Mouse (Mus musculus): ENCODE results near the gene Txndc5. TPM values are rescaled to one million over a fixed set of nuclear protein-coding genes. Genes with fewer than 3 reads are reported as not detected.

The Txndc5 gene
- polyA plus RNA-seq, 1 experiment from 2014 or later: 207 TPM

- peak overlapping the region; percentile 33 for H3K4me2 ChIP-seq (ENCODE audit: low read length)
Measured at GRCm38 (mm10) chr13:38525261-38525660, 3.4 kb downstream of the Txndc5 start.

GRCm38 (mm10) chr13:38523231-38523630 is 5.4 kb downstream of the Txndc5 start:
- Histone ChIP-seq H3K4me2 (ENCODE audit: low read length) (no peak overlapping the region), H3K27me3 (ENCODE audit: control insufficient read depth, insufficient read depth, low read length) (no peaks in the 10 kb centered on the region), H3K27ac (replicated peaks in 1 of 2; ENCODE audit: control insufficient read depth in 1 of 2, insufficient read depth in 1 of 2, low read depth in 2 of 2, low read length in 2 of 2) (no peak overlapping the region), H3K9ac (ENCODE audit: low read length) (no peak overlapping the region), H3K36me3 (ENCODE audit: control insufficient read depth, insufficient read depth, low read length) (peaks cover 56% of the 10 kb centered on the region), H3K4me3 (ENCODE audit: control insufficient read depth in 1 of 2, insufficient read depth in 1 of 2, low read depth in 1 of 2, low read length in 2 of 2) (no peak overlapping the region), H3K9me3 (ENCODE audit: control insufficient read depth, low read length) (no peaks in the 10 kb centered on the region), H3K4me1 (ENCODE audit: control insufficient read depth in 2 of 2, insufficient read depth in 2 of 2, low read length in 2 of 2) (peaks cover 5 to 26% of the 10 kb centered on the region in 2 experiments)
- WGBS: 88% methylated on average over 11 of the region's 11 CpGs
- ATAC-seq (ENCODE audit: insufficient number of reproducible peaks, insufficient read depth, low FRiP score, low read depth): no peak

More at GRCm38 (mm10) chr13:38525261-38525660, 3.4 kb downstream of the Txndc5 start:
- WGBS: 72% methylated on average over 3 of the region's 3 CpGs
- H3K27me3 ChIP-seq (ENCODE audit: control insufficient read depth, insufficient read depth, low read length): no peaks in the 10 kb centered on the region
- no peak overlapping the region for H3K27ac ChIP-seq (replicated peaks in 1 of 2; ENCODE audit: control insufficient read depth in 1 of 2, insufficient read depth in 1 of 2, low read depth in 2 of 2, low read length in 2 of 2)
- H3K36me3 ChIP-seq (ENCODE audit: control insufficient read depth, insufficient read depth, low read length): peaks cover 36% of the 10 kb centered on the region
- no peak overlapping the region for H3K9ac ChIP-seq (ENCODE audit: low read length)
- peaks cover 10 to 32% of the 10 kb centered on the region in 2 experiments for H3K4me1 ChIP-seq (ENCODE audit: control insufficient read depth in 2 of 2, insufficient read depth in 2 of 2, low read length in 2 of 2)
- no peaks in the 10 kb centered on the region for H3K9me3 ChIP-seq (ENCODE audit: control insufficient read depth, low read length)
- no peak for ATAC-seq (ENCODE audit: insufficient number of reproducible peaks, insufficient read depth, low FRiP score, low read depth)
- H3K4me3 ChIP-seq (ENCODE audit: control insufficient read depth in 1 of 2, insufficient read depth in 1 of 2, low read depth in 1 of 2, low read length in 2 of 2): no peak overlapping the region

DNA sequence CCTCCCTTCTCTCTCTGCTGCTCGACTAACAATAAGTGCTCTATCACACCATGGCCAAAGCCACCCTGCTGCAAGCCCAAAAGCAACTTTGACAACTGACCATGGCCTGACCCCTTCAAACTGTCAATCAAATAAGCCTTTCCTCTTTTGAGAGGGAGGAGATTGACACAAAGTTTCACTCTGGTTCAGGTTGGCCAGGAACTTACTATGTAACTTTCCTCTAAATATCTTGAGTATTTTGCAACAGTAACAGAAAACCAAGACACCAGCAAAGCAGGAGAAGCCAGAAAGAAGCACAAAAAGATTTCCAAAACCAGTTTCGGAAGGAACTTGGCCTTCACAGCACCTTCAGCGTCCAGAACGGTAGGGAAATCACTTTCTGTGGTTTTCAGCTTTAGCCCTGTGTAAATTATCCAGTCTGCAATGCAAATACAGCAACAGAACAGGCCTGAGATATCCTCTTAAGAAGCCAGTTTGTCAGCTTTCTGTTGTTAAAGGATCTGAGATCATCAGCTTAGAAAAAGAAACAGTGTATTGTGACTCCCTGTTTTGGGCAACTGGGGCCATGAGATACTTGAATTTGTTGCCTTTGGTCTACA is 6.5 kb downstream of the Txndc5 start:
- H3K9ac ChIP-seq (ENCODE audit: low read length): no peak overlapping the region
- H3K4me2 ChIP-seq (ENCODE audit: low read length): no peak overlapping the region
- H3K9me3 ChIP-seq (ENCODE audit: control insufficient read depth, low read length): no peaks in the 10 kb centered on the region
- 63% methylated on average over 4 of the region's 4 CpGs for WGBS
- H3K27ac ChIP-seq (replicated peaks in 1 of 2; ENCODE audit: control insufficient read depth in 1 of 2, insufficient read depth in 1 of 2, low read depth in 2 of 2, low read length in 2 of 2): no peak overlapping the region
- H3K36me3 ChIP-seq (ENCODE audit: control insufficient read depth, insufficient read depth, low read length): peaks cover 66% of the 10 kb centered on the region
- ATAC-seq (ENCODE audit: insufficient number of reproducible peaks, insufficient read depth, low FRiP score, low read depth): no peak
- no peak overlapping the region for H3K4me3 ChIP-seq (ENCODE audit: control insufficient read depth in 1 of 2, insufficient read depth in 1 of 2, low read depth in 1 of 2, low read length in 2 of 2)
- no peaks in the 10 kb centered on the region for H3K27me3 ChIP-seq (ENCODE audit: control insufficient read depth, insufficient read depth, low read length)
- H3K4me1 ChIP-seq (ENCODE audit: control insufficient read depth in 2 of 2, insufficient read depth in 2 of 2, low read length in 2 of 2): peaks cover 5 to 26% of the 10 kb centered on the region in 2 experiments

DNA sequence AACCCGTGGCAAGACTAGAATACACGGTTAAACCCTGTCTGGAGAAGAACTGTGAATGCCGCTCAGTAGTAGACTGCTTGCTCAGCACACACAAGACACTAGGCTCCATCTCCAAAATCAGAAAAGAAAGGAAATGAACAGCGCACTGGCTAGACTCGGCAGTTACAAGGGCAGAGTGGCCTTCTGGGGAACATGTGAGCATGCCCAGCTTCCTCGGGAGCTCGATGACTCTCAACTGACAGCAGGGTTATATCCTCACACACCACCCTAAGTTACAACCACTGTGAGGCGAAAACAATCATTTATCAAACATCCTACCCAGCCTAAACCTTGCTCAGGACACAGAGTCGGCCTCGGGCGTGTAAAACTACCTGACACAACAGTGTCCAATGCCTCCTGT is 8.3 kb downstream of the Txndc5 start:
- no peaks in the 10 kb centered on the region for H3K9me3 ChIP-seq (ENCODE audit: control insufficient read depth, low read length)
- H3K27me3 ChIP-seq (ENCODE audit: control insufficient read depth, insufficient read depth, low read length): no peaks in the 10 kb centered on the region
- H3K4me2 ChIP-seq (ENCODE audit: low read length): no peak overlapping the region
- WGBS: 83% methylated on average over 11 of the region's 11 CpGs
- no peak overlapping the region for H3K9ac ChIP-seq (ENCODE audit: low read length)
- peaks cover 2 to 10% of the 10 kb centered on the region in 2 experiments for H3K4me1 ChIP-seq (ENCODE audit: control insufficient read depth in 2 of 2, insufficient read depth in 2 of 2, low read length in 2 of 2)
- H3K27ac ChIP-seq (replicated peaks in 1 of 2; ENCODE audit: control insufficient read depth in 1 of 2, insufficient read depth in 1 of 2, low read depth in 2 of 2, low read length in 2 of 2): no peak overlapping the region
- no peak overlapping the region for H3K4me3 ChIP-seq (ENCODE audit: control insufficient read depth in 1 of 2, insufficient read depth in 1 of 2, low read depth in 1 of 2, low read length in 2 of 2)
- no peak for ATAC-seq (ENCODE audit: insufficient number of reproducible peaks, insufficient read depth, low FRiP score, low read depth)
- H3K36me3 ChIP-seq (ENCODE audit: control insufficient read depth, insufficient read depth, low read length): peaks cover 85% of the 10 kb centered on the region

DNA sequence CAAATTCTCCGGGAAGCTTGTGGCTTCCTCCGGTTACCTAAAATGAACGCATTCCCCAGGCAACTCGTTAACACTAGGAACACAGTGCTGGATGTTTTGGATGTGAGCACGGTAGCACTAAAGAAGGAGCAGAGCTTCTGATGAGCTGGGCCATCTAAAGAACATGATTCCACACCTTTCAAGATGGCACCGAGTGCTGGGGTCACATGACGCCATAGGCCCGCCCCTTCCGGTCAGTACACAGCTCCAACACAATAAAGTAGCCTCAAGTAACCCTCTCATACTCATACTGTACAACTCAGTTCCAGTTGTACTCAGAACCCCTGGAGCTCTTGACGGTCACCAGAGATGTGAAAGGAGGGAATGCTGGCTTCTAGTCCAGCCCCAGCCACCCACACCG is 12.0 kb downstream of the Txndc5 start:
- H3K4me3 ChIP-seq (ENCODE audit: control insufficient read depth in 1 of 2, insufficient read depth in 1 of 2, low read depth in 1 of 2, low read length in 2 of 2): no peak overlapping the region
- WGBS: 77% methylated on average over 11 of the region's 11 CpGs
- no peak overlapping the region for H3K27ac ChIP-seq (replicated peaks in 1 of 2; ENCODE audit: control insufficient read depth in 1 of 2, insufficient read depth in 1 of 2, low read depth in 2 of 2, low read length in 2 of 2)

DNA sequence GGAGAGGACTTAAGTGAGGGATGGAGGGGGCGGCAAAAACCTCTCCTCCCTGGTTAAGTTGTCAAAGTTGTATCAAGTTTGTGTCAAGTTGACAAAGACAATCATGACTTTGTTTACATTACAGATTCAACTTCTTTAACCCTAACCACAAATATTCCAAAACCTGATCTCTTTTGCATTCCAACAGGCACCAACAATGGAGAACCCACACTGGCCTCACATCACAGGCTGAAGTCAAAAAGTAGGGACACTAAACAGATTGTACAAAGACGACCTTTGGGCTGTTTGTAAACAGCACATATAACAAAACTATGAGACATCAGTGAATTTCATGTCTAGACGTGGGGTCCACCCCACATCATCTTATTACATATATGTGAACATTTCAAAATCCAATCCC is 12.8 kb downstream of the Txndc5 start:
- Histone ChIP-seq H3K4me2 (ENCODE audit: low read length) (no peak overlapping the region), H3K36me3 (ENCODE audit: control insufficient read depth, insufficient read depth, low read length) (peaks cover 95% of the 10 kb centered on the region), H3K27ac (replicated peaks in 1 of 2; ENCODE audit: control insufficient read depth in 1 of 2, insufficient read depth in 1 of 2, low read depth in 2 of 2, low read length in 2 of 2) (no peak overlapping the region), H3K4me3 (ENCODE audit: control insufficient read depth in 1 of 2, insufficient read depth in 1 of 2, low read depth in 1 of 2, low read length in 2 of 2) (no peak overlapping the region), H3K4me1 (ENCODE audit: control insufficient read depth in 2 of 2, insufficient read depth in 2 of 2, low read length in 2 of 2) (no peaks in the 10 kb centered on the region), H3K9ac (ENCODE audit: low read length) (no peak overlapping the region), H3K9me3 (ENCODE audit: control insufficient read depth, low read length) (no peaks in the 10 kb centered on the region), H3K27me3 (ENCODE audit: control insufficient read depth, insufficient read depth, low read length) (no peaks in the 10 kb centered on the region)
- WGBS: 80% methylated on average over 3 of the region's 3 CpGs
- no peak for ATAC-seq (ENCODE audit: insufficient number of reproducible peaks, insufficient read depth, low FRiP score, low read depth)

More for the DNA sequence above, 12.0 kb downstream of the Txndc5 start:
- Histone ChIP-seq H3K9me3 (ENCODE audit: control insufficient read depth, low read length) (no peaks in the 10 kb centered on the region), H3K9ac (ENCODE audit: low read length) (no peak overlapping the region), H3K36me3 (ENCODE audit: control insufficient read depth, insufficient read depth, low read length) (peaks cover 99% of the 10 kb centered on the region), H3K27me3 (ENCODE audit: control insufficient read depth, insufficient read depth, low read length) (no peaks in the 10 kb centered on the region), H3K4me1 (ENCODE audit: control insufficient read depth in 2 of 2, insufficient read depth in 2 of 2, low read length in 2 of 2) (no peaks in the 10 kb centered on the region), H3K4me2 (ENCODE audit: low read length) (no peak overlapping the region)
- ATAC-seq (ENCODE audit: insufficient number of reproducible peaks, insufficient read depth, low FRiP score, low read depth): no peak

DNA sequence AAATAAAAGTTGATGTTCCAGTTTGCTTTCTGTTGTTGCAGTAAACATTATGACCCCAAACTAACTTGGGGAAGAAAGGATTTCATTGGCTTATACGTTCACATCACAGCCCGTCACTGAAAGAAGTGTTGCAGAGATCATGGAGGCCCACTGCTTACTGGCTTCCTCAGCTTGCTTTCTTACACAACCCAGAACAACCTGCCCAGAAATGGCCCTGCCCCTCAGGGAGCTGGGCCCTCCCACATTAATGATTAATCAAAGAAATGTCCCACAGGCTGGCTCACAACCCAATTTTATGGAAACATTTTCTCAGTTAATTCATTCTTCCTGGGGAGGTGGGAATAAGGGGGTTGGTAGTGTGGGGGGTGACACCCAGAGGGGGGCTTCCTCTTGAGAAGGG is 13.2 kb downstream of the Txndc5 start:
- Histone ChIP-seq H3K9ac (ENCODE audit: low read length) (no peak overlapping the region), H3K27ac (replicated peaks in 1 of 2; ENCODE audit: control insufficient read depth in 1 of 2, insufficient read depth in 1 of 2, low read depth in 2 of 2, low read length in 2 of 2) (no peak overlapping the region), H3K9me3 (ENCODE audit: control insufficient read depth, low read length) (no peaks in the 10 kb centered on the region), H3K27me3 (ENCODE audit: control insufficient read depth, insufficient read depth, low read length) (no peaks in the 10 kb centered on the region), H3K4me1 (ENCODE audit: control insufficient read depth in 2 of 2, insufficient read depth in 2 of 2, low read length in 2 of 2) (no peaks in the 10 kb centered on the region), H3K4me3 (ENCODE audit: control insufficient read depth in 1 of 2, insufficient read depth in 1 of 2, low read depth in 1 of 2, low read length in 2 of 2) (no peak overlapping the region), H3K4me2 (ENCODE audit: low read length) (no peak overlapping the region), H3K36me3 (ENCODE audit: control insufficient read depth, insufficient read depth, low read length) (peaks cover 94% of the 10 kb centered on the region)
- 93% methylated on average over 2 of the region's 2 CpGs for WGBS
- no peak for ATAC-seq (ENCODE audit: insufficient number of reproducible peaks, insufficient read depth, low FRiP score, low read depth)

DNA sequence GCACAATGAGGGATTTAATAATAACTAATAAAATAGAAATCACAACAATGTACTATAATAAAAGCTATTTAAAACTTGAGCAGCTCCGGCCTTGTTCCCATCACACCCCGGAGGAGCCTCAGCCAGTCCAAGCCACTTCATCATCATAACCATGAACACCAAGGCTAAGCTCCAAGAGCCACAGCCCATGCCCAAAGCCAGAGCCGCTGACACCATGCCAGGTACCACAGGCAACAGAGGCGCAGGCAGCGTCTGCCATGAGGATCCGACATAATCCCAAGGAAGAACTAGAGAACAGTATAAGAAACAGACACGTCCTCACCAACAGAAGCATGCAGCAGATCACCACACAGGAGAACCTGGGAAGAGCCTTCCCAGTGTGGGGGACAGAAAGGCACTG is 14.7 kb downstream of the Txndc5 start:
- H3K4me2 ChIP-seq (ENCODE audit: low read length): no peak overlapping the region
- H3K4me1 ChIP-seq (ENCODE audit: control insufficient read depth in 2 of 2, insufficient read depth in 2 of 2, low read length in 2 of 2): no peaks in the 10 kb centered on the region
- no peak overlapping the region for H3K4me3 ChIP-seq (ENCODE audit: control insufficient read depth in 1 of 2, insufficient read depth in 1 of 2, low read depth in 1 of 2, low read length in 2 of 2)
- no peak for ATAC-seq (ENCODE audit: insufficient number of reproducible peaks, insufficient read depth, low FRiP score, low read depth)
- WGBS: 83% methylated on average over 7 of the region's 7 CpGs
- H3K36me3 ChIP-seq (ENCODE audit: control insufficient read depth, insufficient read depth, low read length): peaks cover 95% of the 10 kb centered on the region
- H3K9me3 ChIP-seq (ENCODE audit: control insufficient read depth, low read length): no peaks in the 10 kb centered on the region
- H3K27ac ChIP-seq (replicated peaks in 1 of 2; ENCODE audit: control insufficient read depth in 1 of 2, insufficient read depth in 1 of 2, low read depth in 2 of 2, low read length in 2 of 2): no peak overlapping the region
- no peak overlapping the region for H3K9ac ChIP-seq (ENCODE audit: low read length)
- H3K27me3 ChIP-seq (ENCODE audit: control insufficient read depth, insufficient read depth, low read length): no peaks in the 10 kb centered on the region

Measured in heart, embryonic 14.5 days (tissue).